Mouse (Mus musculus): Measurements from ENCODE around the gene Sptlc2. TPM values are rescaled to one million over a fixed set of nuclear protein-coding genes. Genes with fewer than 3 reads are reported as not detected.

Sptlc2 gene
- 58.0 and 69.0 TPM in 2 replicates for polyA plus RNA-seq (2014; fragmentation: Nextera tagmentation; extraction: Ambion mirVana)

DNA sequence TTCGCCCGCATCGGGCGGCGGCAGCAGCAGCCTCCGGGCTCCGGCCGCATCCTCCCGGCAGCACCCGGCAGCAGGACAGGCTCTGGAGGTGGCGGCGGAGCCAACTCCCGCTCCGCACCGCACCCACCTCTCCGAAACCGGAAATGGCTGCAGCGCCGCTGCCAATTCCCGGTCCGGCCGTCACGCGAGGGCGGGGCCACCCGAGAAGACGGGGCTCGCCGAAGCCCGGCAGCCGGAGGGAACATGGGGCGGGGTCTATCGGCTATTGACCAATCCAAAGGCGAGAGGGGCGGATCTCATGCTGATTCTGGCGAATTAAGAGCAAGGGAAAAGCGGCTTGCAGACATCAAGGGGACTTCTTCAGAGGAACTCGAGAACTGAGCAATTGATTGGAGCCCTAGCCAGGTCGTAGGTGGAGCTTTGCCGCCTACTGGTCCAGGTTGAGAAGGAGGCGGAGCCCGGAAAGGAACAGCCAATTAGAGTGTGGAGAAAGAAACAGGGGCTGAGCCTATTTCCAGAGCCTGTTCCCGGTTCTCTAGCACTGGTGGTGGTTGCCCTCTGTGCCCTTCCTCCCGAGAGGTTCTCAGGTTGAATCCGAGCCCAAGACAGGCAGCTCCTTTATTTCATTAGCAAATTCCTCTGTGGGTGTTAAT lies at the start of gene Sptlc2:
Gene Sptlc2 (minus strand): TSS at position 234 of the 653 bp plus-strand sequence.
- WGBS: under 1% methylated on average over 45 of the region's 45 CpGs
- Histone ChIP-seq H3K4me2 (ENCODE audit: low read length) (peak within 1 kb of the TSS; percentile 95), H3K27ac (replicated peaks; ENCODE audit: low read depth, low read length) (peak within 1 kb of the TSS; percentile 80), H3K9me3 (ENCODE audit: control insufficient read depth, low read length) (no peaks in the 10 kb centered on the region), H3K4me3 (replicated peaks; ENCODE audit: low read depth, low read length) (peak within 1 kb of the TSS; percentile 92), H3K4me1 (ENCODE audit: control insufficient read depth, insufficient read depth, low read length) (peaks cover 10% of the 10 kb centered on the region), H3K36me3 (ENCODE audit: control insufficient read depth, insufficient read depth, low read length) (no peaks in the 10 kb centered on the region), H3K9ac (replicated peaks; ENCODE audit: low read length) (peak within 1 kb of the TSS; percentile 88), H3K27me3 (ENCODE audit: control insufficient read depth, insufficient read depth, low read length) (no peaks in the 10 kb centered on the region)
- ATAC-seq (ENCODE audit: low FRiP score, low TSS enrichment): peak; percentile 99
- peak; percentile 100 for DNase-seq

DNA sequence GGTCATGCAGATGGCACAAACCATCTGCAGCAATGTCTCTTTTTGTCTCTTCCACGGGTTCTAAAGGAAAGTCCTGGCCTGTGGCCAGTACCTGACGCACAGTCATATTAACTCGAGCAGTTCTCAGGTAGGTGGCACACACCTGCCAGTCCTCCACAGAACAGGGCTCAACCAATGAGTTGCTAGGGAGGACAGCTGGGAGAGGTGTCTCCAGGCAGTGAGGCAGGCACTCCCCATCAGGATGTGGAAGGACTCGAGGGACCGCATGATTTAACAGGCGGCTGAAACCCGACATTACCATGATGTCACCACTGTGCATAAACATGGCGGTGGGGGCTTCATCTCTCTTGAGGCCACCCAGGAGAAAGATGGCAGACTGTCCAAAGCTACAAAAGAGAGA lies 40.7 kb upstream of the Sptlc2 start:
- Histone ChIP-seq H3K9ac (replicated peaks; ENCODE audit: low read length) (no peak overlapping the region), H3K36me3 (ENCODE audit: control insufficient read depth, insufficient read depth, low read length) (peaks cover 77% of the 10 kb centered on the region), H3K27me3 (ENCODE audit: control insufficient read depth, insufficient read depth, low read length) (no peaks in the 10 kb centered on the region), H3K9me3 (ENCODE audit: control insufficient read depth, low read length) (no peaks in the 10 kb centered on the region), H3K4me2 (ENCODE audit: low read length) (no peak overlapping the region), H3K27ac (replicated peaks; ENCODE audit: low read depth, low read length) (no peak overlapping the region), H3K4me1 (ENCODE audit: control insufficient read depth, insufficient read depth, low read length) (peaks cover 4% of the 10 kb centered on the region; the same call in 1 of the 2 replicates), H3K4me3 (replicated peaks; ENCODE audit: low read depth, low read length) (no peak overlapping the region)
- no peak for ATAC-seq (ENCODE audit: low FRiP score, low TSS enrichment)
- WGBS: 89% methylated on average over 8 of the region's 8 CpGs
- no peak for DNase-seq

DNA sequence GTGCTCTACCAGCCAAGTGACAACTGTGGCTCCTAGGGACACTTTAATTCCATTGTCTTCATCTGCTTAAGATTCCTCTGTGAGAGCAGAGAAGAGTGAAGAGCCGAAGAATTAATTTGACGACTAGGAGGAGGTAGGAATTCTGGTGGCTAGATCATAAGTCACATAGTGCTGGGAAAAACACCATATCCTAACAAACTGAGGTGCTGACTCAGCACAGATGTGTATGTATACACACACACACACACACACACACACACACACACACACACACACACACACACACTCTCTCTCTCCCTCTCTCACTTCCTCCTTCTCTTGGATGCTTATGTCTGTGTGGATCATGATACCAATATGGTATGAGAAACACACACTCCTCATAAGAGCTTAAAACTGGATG lies 40.1 kb upstream of the Sptlc2 start:
- ATAC-seq (ENCODE audit: low FRiP score, low TSS enrichment) (no peak), DNase-seq (no peak)
- no peak overlapping the region for H3K27ac ChIP-seq (replicated peaks; ENCODE audit: low read depth, low read length)
- 84% methylated on average over 2 of the region's 2 CpGs for WGBS
- no peaks in the 10 kb centered on the region for H3K27me3 ChIP-seq (ENCODE audit: control insufficient read depth, insufficient read depth, low read length)
- H3K36me3 ChIP-seq (ENCODE audit: control insufficient read depth, insufficient read depth, low read length): peaks cover 71% of the 10 kb centered on the region
- H3K9ac ChIP-seq (replicated peaks; ENCODE audit: low read length): no peak overlapping the region
- no peak overlapping the region for H3K4me2 ChIP-seq (ENCODE audit: low read length)
- no peaks in the 10 kb centered on the region for H3K9me3 ChIP-seq (ENCODE audit: control insufficient read depth, low read length)
- no peak overlapping the region for H3K4me3 ChIP-seq (replicated peaks; ENCODE audit: low read depth, low read length)
- peaks cover 4% of the 10 kb centered on the region; the same call in 1 of the 2 replicates for H3K4me1 ChIP-seq (ENCODE audit: control insufficient read depth, insufficient read depth, low read length)

- 91% methylated on average over 5 of the region's 5 CpGs for WGBS
- Histone ChIP-seq H3K27ac (replicated peaks; ENCODE audit: low read depth, low read length) (no peak overlapping the region), H3K9me3 (ENCODE audit: control insufficient read depth, low read length) (no peaks in the 10 kb centered on the region), H3K4me2 (ENCODE audit: low read length) (no peak overlapping the region), H3K36me3 (ENCODE audit: control insufficient read depth, insufficient read depth, low read length) (peaks cover 53% of the 10 kb centered on the region), H3K4me1 (ENCODE audit: control insufficient read depth, insufficient read depth, low read length) (peaks cover 4% of the 10 kb centered on the region; the same call in 1 of the 2 replicates), H3K4me3 (replicated peaks; ENCODE audit: low read depth, low read length) (no peak overlapping the region), H3K27me3 (ENCODE audit: control insufficient read depth, insufficient read depth, low read length) (no peaks in the 10 kb centered on the region), H3K9ac (replicated peaks; ENCODE audit: low read length) (no peak overlapping the region)
- DNase-seq: no peak
- no peak for ATAC-seq (ENCODE audit: low FRiP score, low TSS enrichment)
Measured at GRCm38 (mm10) chr12:87426354-87427031, 38.3 kb upstream of the Sptlc2 start.

DNA sequence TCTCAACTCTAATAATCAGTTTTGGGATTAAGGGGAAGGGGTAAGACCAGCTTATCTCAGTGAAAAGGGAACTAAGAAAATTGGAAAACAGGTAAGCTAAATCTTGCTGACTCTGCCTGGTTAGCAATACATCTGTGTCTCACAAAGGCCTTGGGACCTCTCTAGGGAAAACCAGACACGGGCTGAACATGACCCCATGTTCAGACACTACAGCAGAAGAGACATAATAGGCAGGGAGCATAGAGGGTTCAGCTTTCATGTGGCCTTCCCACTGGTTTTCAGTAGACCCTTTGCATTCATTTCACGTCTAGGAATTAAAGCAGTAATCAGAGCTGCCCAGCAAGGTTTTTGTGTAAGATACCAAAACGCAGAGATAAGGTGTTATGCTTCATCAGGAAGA lies 36.4 kb upstream of the Sptlc2 start:
- DNase-seq: peak; percentile 30
- Histone ChIP-seq H3K9me3 (ENCODE audit: control insufficient read depth, low read length) (no peaks in the 10 kb centered on the region), H3K4me1 (ENCODE audit: control insufficient read depth, insufficient read depth, low read length) (peaks cover 8% of the 10 kb centered on the region)

DNA sequence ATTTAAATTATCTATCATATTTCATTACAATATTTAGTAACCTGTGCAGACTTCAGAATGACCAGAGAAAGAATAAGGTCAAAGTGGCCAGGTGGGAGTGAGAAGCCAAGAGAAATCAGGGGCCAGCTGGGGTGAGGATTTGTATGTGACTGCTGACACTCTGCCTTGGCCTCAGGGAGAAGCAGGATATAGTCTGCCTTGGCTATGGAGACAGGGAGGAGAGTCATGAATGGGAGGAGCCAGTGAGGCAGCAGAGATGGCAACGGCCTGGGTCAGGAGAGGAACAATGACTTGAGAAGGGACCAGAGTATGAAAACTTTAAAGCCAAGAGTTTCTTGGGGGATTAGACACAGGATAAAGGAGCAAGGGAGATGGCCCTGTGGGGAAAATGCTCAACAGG lies 35.5 kb upstream of the Sptlc2 start:
- Histone ChIP-seq H3K27ac (replicated peaks; ENCODE audit: low read depth, low read length) (no peak overlapping the region), H3K4me1 (ENCODE audit: control insufficient read depth, insufficient read depth, low read length) (peaks cover 16% of the 10 kb centered on the region), H3K4me3 (replicated peaks; ENCODE audit: low read depth, low read length) (no peak overlapping the region), H3K4me2 (ENCODE audit: low read length) (no peak overlapping the region), H3K36me3 (ENCODE audit: control insufficient read depth, insufficient read depth, low read length) (peaks cover 25% of the 10 kb centered on the region), H3K27me3 (ENCODE audit: control insufficient read depth, insufficient read depth, low read length) (no peaks in the 10 kb centered on the region), H3K9ac (replicated peaks; ENCODE audit: low read length) (no peak overlapping the region), H3K9me3 (ENCODE audit: control insufficient read depth, low read length) (no peaks in the 10 kb centered on the region)
- DNase-seq: no peak
- WGBS: 22% methylated on average over 1 of the region's 1 CpGs
- ATAC-seq (ENCODE audit: low FRiP score, low TSS enrichment): no peak

More for the DNA sequence above, 36.4 kb upstream of the Sptlc2 start:
- WGBS: 17% methylated on average over 3 of the region's 3 CpGs
- H3K27ac ChIP-seq (replicated peaks; ENCODE audit: low read depth, low read length): peak overlapping the region; percentile 53
- H3K4me3 ChIP-seq (replicated peaks; ENCODE audit: low read depth, low read length): no peak overlapping the region
- H3K9ac ChIP-seq (replicated peaks; ENCODE audit: low read length): no peak overlapping the region
- no peaks in the 10 kb centered on the region for H3K27me3 ChIP-seq (ENCODE audit: control insufficient read depth, insufficient read depth, low read length)
- peak; percentile 48; the same call in 1 of the 2 replicates for ATAC-seq (ENCODE audit: low FRiP score, low TSS enrichment)
- H3K4me2 ChIP-seq (ENCODE audit: low read length): no peak overlapping the region
- peaks cover 33% of the 10 kb centered on the region for H3K36me3 ChIP-seq (ENCODE audit: control insufficient read depth, insufficient read depth, low read length)

GRCm38 (mm10) chr12:87421708-87422507 lies 33.8 kb upstream of the Sptlc2 start:
- H3K27me3 ChIP-seq (ENCODE audit: control insufficient read depth, insufficient read depth, low read length): no peaks in the 10 kb centered on the region
- ATAC-seq (ENCODE audit: low FRiP score, low TSS enrichment): no peak

GRCm38 (mm10) chr12:87419974-87420485 lies 31.9 kb upstream of the Sptlc2 start:
- Histone ChIP-seq H3K27ac (replicated peaks; ENCODE audit: low read depth, low read length) (peak overlapping the region; percentile 85), H3K4me1 (ENCODE audit: control insufficient read depth, insufficient read depth, low read length) (peaks cover 16% of the 10 kb centered on the region), H3K9ac (replicated peaks; ENCODE audit: low read length) (no peak overlapping the region), H3K27me3 (ENCODE audit: control insufficient read depth, insufficient read depth, low read length) (no peaks in the 10 kb centered on the region), H3K4me2 (ENCODE audit: low read length) (no peak overlapping the region), H3K4me3 (replicated peaks; ENCODE audit: low read depth, low read length) (no peak overlapping the region), H3K9me3 (ENCODE audit: control insufficient read depth, low read length) (no peaks in the 10 kb centered on the region), H3K36me3 (ENCODE audit: control insufficient read depth, insufficient read depth, low read length) (no peaks in the 10 kb centered on the region)
- WGBS: 79% methylated on average over 12 of the region's 12 CpGs
- DNase-seq (no peak), ATAC-seq (ENCODE audit: low FRiP score, low TSS enrichment) (no peak)

More at GRCm38 (mm10) chr12:87421708-87422507, 33.8 kb upstream of the Sptlc2 start:
- no peak overlapping the region for H3K27ac ChIP-seq (replicated peaks; ENCODE audit: low read depth, low read length)
- no peak overlapping the region for H3K4me3 ChIP-seq (replicated peaks; ENCODE audit: low read depth, low read length)
- DNase-seq: peak; percentile 44
- no peak overlapping the region for H3K4me2 ChIP-seq (ENCODE audit: low read length)
- H3K9ac ChIP-seq (replicated peaks; ENCODE audit: low read length): no peak overlapping the region
- no peaks in the 10 kb centered on the region for H3K9me3 ChIP-seq (ENCODE audit: control insufficient read depth, low read length)
- 61% methylated on average over 5 of the region's 5 CpGs for WGBS
- peaks cover 16% of the 10 kb centered on the region for H3K4me1 ChIP-seq (ENCODE audit: control insufficient read depth, insufficient read depth, low read length)
- peaks cover 8% of the 10 kb centered on the region for H3K36me3 ChIP-seq (ENCODE audit: control insufficient read depth, insufficient read depth, low read length)

All from midbrain, embryonic 14.5 days (tissue).